Mouse (Mus musculus) B cell, adult (primary cell): ENCODE measurements around the gene Gripap1. TPM values are rescaled to one million over a fixed set of nuclear protein-coding genes. Genes with fewer than 3 reads are reported as not detected.

Experiments
- total RNA-seq: library from RNA; stranded (reverse); gene quantifications from 4 replicates; pipeline ENCODE4 v1.2.4, GENCODE M21; 2023; ENCODE audit not compliant: inconsistent age

Gene Gripap1
- 275 to 287 TPM (median 279 TPM) in 4 replicates for total RNA-seq

DNA sequence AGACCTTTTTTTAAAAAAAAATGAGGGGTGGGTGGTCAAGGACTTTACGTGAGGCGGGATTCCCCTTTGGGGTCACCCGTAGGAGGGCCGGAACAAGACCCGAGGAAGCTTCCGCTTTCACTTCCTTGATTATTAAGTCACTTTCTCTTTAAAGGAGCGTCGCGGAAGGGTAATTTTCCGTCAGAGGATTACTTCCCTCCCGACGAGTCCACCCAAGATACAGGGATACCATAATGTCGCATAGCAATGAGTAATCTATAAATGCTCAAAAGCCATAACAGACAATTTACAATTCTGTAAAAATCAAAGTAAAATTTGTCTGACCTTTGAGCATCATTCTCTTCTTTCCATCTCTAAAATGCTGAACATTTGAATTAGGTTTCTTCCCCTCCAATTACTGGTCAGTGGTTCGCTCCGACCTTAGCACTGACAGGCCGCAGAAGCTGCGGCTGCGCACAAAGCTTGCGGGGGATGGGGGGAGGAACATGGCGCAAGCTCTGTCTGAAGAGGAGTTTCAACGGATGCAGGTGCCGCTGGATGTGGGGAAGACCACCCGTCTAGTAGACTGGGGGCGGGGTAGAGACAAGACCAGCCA is at the start of gene Gripap1:
TSS of gene Gripap1 (plus strand) at position 224 of the 595 bp plus-strand sequence.

GRCm38 (mm10) chrX:7750432-7751116 is 39.0 kb upstream of the Gripap1 start, which contains the start of gene Ccdc120:
Gene Ccdc120 (minus strand): TSS chrX:7750905.

DNA sequence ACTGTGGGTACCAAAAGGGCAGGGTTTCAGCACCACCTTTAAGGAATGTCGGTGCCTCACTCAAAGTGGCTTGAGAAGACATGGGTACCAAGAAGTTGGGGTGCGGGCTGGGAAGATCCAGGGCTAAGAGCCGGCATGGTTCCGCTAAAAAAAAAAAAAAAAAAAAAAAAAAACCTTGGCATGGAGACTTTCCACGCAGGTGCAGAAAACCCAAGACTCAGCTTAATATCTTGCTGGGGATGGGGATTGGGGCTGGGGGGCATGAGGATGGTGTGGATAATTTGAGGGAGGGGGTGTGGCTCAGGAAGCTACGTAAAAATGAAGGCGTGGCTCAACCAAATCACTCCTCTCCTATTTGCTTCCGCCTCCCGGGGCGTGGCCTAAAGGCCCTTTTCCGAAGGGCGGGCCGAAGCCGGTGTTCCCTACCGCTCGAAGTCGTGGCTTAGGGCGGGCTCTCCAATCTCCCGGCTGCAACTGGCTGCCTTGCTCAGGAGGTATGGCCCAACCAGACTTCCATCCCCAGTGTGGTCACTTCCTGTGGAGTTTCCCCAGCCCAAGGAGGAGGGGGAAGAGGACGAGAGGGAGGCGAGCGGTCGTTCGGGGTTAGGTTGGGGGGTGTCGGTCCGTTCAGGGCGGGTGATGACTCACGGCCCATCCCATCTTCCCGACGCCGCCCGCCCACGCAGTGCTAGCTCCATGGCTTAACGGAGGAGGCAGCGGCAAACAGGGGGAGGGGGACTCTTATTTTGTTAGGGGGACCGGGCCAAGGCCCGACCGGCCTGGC is 27.2 kb upstream of the Gripap1 start, which contains the start of gene Tfe3:
TSS of gene Tfe3 (plus strand) at position 424 of the 784 bp plus-strand sequence.

DNA sequence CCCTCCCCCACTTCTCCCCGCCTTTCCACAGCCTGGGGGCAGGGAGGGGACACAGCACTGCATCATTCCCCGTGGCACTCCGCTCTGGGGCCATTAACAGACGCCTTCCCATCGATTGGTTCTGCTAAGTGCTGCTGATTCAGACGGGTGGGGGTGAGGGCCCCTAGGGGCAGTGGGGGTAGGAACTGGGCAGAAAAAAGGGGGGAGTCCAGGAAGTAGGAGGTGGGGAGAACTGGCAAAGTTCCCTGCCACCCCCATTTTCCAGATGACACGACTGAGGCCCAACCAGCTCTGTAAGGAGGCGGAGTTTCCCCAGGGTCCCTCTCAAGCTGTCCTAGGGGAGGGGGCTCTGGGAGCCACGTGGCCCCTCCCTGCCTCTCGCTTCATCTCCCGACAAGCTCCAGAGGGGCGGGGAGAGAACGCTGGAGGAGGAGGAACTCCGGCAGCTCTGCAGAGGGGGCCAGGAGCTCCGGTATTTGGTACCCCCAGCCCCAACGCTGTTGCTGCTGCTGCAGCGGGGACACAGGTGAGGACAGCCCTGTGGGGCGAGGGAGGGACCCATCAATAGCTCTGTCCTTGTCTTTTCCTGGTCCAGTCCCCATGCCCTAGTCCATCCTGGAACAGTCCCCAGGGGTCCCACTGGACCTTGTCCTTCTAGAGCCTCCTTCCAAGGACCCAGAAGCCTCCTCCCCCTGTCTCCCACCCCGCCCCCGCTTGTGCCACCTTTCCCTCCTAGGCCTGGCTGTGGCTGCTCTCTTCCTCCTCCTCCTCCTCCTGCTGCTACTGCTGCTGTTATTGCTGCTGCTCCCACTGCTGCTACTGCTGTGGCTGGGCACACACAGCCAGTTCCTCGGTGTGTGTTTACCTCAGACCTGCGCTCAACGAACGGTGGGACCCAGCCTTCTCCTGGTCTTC is 32.6 kb downstream of the Gripap1 start, which contains the start of gene Kcnd1:
TSS of gene Kcnd1 (plus strand) at position 425 of the 915 bp plus-strand sequence.

GRCm38 (mm10) chrX:7841163-7842162 is 51.9 kb downstream of the Gripap1 start, which contains the start of gene Otud5:
Gene Otud5 (plus strand): TSS chrX:7841364.

Other genes with a start within 250 kb of the Gripap1 start
- not detected in 4 replicates for gene Foxp3, start 216.1 kb upstream of the Gripap1 start, total RNA-seq
- gene Ppp1r3f, start 215.5 kb upstream of the Gripap1 start, total RNA-seq: 6.6 to 7.6 TPM (median 6.9 TPM) in 4 replicates
- 23.0 to 25.1 TPM (median 24.2 TPM) in 4 replicates for gene Ccdc22, start 184.2 kb upstream of the Gripap1 start, total RNA-seq
- gene Cacna1f, start 182.7 kb upstream of the Gripap1 start, total RNA-seq: not detected in 4 replicates
- gene Syp, start 151.3 kb upstream of the Gripap1 start, total RNA-seq: 0.19 to 0.39 TPM (median 0.39 TPM) in 3 of 4 replicates, not detected in the other
- 24.8 to 33.8 TPM (median 31.3 TPM) in 4 replicates for gene Prickle3, start 132.5 kb upstream of the Gripap1 start, total RNA-seq
- gene Plp2, start 118.4 kb upstream of the Gripap1 start, total RNA-seq: 84.5 to 110 TPM (median 102 TPM) in 4 replicates
- gene Magix, start 108.5 kb upstream of the Gripap1 start, total RNA-seq: not detected in 4 replicates
- 48.1 to 53.2 TPM (median 52.3 TPM) in 4 replicates for gene Gpkow, start 92.6 kb upstream of the Gripap1 start, total RNA-seq
- 63.9 to 81.8 TPM (median 66.9 TPM) in 4 replicates for gene Wdr45, start 75.4 kb upstream of the Gripap1 start, total RNA-seq
- gene Gm45208, start 67.5 kb upstream of the Gripap1 start, total RNA-seq: not detected in 4 replicates
- 13.8 to 16.3 TPM (median 14.6 TPM) in 4 replicates for gene Praf2, start 61.3 kb upstream of the Gripap1 start, total RNA-seq
- not detected in 4 replicates for gene Ccdc120, start 38.9 kb upstream of the Gripap1 start, total RNA-seq
- gene Tfe3, start 27.2 kb upstream of the Gripap1 start, total RNA-seq: 25.5 to 32.5 TPM (median 29.5 TPM) in 4 replicates
- 0.74 to 1.5 TPM (median 0.90 TPM) in 4 replicates for gene Kcnd1, start 32.5 kb downstream of the Gripap1 start, total RNA-seq
- 194 to 202 TPM (median 199 TPM) in 4 replicates for gene Otud5, start 51.6 kb downstream of the Gripap1 start, total RNA-seq
- gene Pim2, start 88.5 kb downstream of the Gripap1 start, total RNA-seq: 50.5 to 68.4 TPM (median 57.8 TPM) in 4 replicates
- 25.9 to 33.3 TPM (median 32.3 TPM) in 4 replicates for gene Slc35a2, start 94.3 kb downstream of the Gripap1 start, total RNA-seq
- 113 to 127 TPM (median 121 TPM) in 4 replicates for gene Pqbp1, start 109.5 kb downstream of the Gripap1 start, total RNA-seq
- 53.6 to 58.6 TPM (median 56.2 TPM) in 4 replicates for gene Timm17b, start 109.6 kb downstream of the Gripap1 start, total RNA-seq
- not detected in 4 replicates for gene Gm10491, start 118.1 kb downstream of the Gripap1 start, total RNA-seq
- not detected in 4 replicates for gene Gm10490, start 119.8 kb downstream of the Gripap1 start, total RNA-seq
- gene Pcsk1n, start 130.1 kb downstream of the Gripap1 start, total RNA-seq: not detected in 4 replicates
- gene Eras, start 138.8 kb downstream of the Gripap1 start, total RNA-seq: not detected in 4 replicates
- gene Hdac6, start 158.1 kb downstream of the Gripap1 start, total RNA-seq: 16.5 to 22.4 TPM (median 19.2 TPM) in 4 replicates
- gene Gata1, start 188.3 kb downstream of the Gripap1 start, total RNA-seq: 0.26 to 0.99 TPM in 2 of 4 replicates, not detected in the others
- gene Glod5, start 228.7 kb downstream of the Gripap1 start, total RNA-seq: not detected in 4 replicates